Mouse (Mus musculus) skeletal muscle tissue, postnatal 0 days (tissue): ENCODE measurements around the gene Mpc1. TPM values are rescaled to one million over a fixed set of nuclear protein-coding genes. Genes with fewer than 3 reads are reported as not detected.

ENCODE experiments used
- polyA plus RNA-seq: library from polyadenylated mRNA; unstranded; fragments of >200 nt; fragmentation: Nextera tagmentation; extraction: Ambion mirVana; gene quantifications from 2 replicates; pipeline ENCODE4 v1.2.1, GENCODE M21; 2015

Gene Mpc1
- polyA plus RNA-seq, result 553 and 568 TPM in 2 replicates

DNA sequence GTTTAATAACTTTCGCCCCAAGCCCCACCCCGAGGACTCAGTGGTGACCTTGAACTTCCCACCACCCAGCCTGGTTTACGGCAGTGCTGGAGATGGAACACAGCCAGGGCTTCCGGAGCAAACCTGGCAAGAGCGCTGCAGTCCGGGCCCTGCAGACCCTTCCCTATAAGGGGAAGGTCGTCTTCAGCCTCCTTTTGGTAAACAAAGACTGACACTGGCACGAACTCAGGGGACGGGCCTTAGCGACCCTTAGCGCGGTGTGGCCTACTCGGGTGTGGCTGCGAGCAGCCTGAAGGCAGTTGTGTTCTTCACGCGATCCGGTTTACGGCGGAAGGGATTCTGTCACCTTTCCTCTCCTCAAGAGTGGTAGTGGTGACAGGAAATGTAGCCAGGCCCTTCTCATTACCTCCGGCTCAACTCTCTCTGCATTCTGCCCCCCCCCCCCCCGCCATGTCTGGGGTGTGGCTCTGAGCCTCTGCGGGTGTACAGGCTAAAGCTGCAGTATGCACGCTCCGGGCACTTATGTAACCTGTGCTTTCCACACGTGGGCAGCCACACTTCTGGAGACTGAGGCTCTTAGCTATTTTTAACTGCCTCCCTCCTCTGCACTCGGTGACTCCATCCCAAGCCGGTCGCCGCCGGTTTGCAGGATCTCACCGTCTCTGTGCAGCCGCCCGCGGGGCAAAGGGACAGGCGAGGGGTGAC, at the start of gene Mpc1:
TSS of gene Mpc1 (plus strand) at position 84 of the 705 bp plus-strand sequence.

DNA sequence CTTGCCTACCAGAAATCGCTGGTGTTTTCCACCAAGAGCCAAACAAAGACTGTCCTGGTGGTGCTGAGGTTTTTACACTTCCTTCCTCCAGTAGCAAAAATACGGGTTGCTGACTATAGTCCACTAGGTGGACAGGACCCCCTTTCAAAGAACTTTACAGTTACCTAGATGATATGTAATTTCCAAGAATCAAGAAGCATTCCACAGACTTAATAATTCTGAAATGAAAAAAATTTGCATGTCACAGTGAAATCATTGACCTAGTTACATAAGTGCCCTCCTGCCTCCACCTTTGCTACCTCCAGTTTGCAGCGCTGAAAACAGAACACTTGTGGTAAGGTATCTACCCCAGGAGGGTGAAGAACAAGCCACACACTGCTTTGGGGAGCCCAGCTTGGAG, 47.0 kb upstream of the Mpc1 start, which contains the start of gene Ccr6:
TSS of gene Ccr6 (plus strand) at position 301 of the 400 bp plus-strand sequence.

DNA sequence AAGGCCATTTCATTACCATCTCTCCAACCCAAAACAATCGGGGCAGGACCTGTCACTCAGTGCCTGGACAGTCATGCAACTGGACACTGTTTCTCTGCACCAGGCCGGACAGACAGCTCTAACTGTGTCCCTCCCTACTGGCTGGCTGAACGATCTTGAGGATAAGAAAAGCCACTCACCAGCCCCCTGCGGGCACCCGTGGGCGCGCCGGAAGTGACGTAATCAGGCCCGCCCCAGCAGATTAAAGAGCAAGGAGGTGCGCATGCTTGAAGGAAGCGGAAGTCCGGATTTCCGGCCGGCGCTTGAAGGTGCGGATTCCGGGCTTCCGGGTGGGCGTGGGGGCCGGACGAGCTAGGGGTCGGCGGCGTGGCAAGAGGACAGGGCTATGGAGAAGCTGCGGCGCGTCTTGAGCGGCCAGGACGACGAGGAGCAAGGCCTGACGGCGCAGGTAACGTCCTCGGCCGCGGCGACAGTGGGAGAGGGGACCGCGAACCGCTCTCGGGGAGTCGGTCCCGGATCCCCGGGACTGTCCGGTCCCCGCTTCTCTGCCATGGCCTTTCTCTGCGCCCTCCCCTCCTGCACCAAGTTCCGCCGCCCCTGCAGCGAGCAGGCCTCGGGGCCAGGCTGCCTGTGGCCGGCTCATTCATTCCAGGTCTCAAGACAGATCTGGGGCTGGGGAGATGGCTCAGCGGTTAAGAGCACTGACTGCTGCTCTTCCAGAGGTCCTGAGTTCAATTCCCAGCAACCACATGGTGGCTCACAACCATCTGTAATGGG, 28.3 kb downstream of the Mpc1 start, which contains the start of gene Sft2d1:
TSS of gene Sft2d1 (plus strand) at position 265 of the 777 bp plus-strand sequence.

DNA sequence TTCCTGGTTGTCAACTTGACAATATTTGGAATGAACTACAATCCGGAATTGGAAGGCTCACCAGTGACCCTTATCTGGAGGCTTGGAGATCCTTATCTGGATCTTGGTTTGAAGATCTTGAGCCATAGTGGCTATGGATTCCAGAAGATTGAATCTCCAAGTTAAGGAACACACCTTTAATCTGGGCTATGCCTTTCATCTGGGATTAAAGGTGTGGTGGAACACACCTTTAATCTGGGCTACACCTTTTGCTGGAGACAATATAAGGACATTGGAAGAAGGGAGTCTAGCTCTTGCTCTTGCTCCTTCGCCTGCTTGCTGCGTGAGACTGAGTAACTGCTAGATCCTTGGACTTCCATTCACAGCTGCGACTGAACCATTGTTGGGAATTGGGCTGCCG, 54.5 kb downstream of the Mpc1 start, which contains the start of gene Prr18:
TSS of gene Prr18 (plus strand) at position 301 of the 400 bp plus-strand sequence.

Other genes with a start within 250 kb of the Mpc1 start
- 0.08 TPM in 1 of 2 replicates, not detected in the other for gene Gm49673, start 135.1 kb upstream of the Mpc1 start, polyA plus RNA-seq
- 42.7 and 43.2 TPM in 2 replicates for gene Rnaset2a, start 134.8 kb upstream of the Mpc1 start, polyA plus RNA-seq
- gene Fgfr1op, start 117.4 kb upstream of the Mpc1 start, polyA plus RNA-seq, result 19.1 and 20.5 TPM in 2 replicates
- gene Ccr6, start 46.9 kb upstream of the Mpc1 start, polyA plus RNA-seq, result 0.13 TPM in 1 of 2 replicates, not detected in the other
- 45.4 and 54.9 TPM in 2 replicates for gene Sft2d1, start 28.2 kb downstream of the Mpc1 start, polyA plus RNA-seq
- not detected in 2 replicates for gene Prr18, start 54.6 kb downstream of the Mpc1 start, polyA plus RNA-seq
- gene T2, start 73.1 kb downstream of the Mpc1 start, polyA plus RNA-seq, result not detected in 2 replicates
- gene T, start 151.5 kb downstream of the Mpc1 start, polyA plus RNA-seq, result 0.23 TPM in 1 of 2 replicates, not detected in the other
- gene Pde10a, start 242.5 kb downstream of the Mpc1 start, polyA plus RNA-seq, result 0.96 and 1.6 TPM in 2 replicates